Comparison of ENCODE assay signal across 8 mouse cellular contexts in genomic region chr9:70111869-70112286, GRCm38 (mm10). TPM values are rescaled to one million over a fixed set of nuclear protein-coding genes. Genes with fewer than 3 reads are reported as not detected.
DNase-seq lines count a peak whose midpoint lies in the region; ATAC-seq lines count a peak whose summit lies in the region.

No protein-coding gene starts in this region.

- H3K4me2 ChIP-seq in intestine, embryonic 16.5 days (ENCODE audit: low read depth, low read length) = peak overlapping the region; percentile 44
- H3K4me2 ChIP-seq in neural tube, embryonic 11.5 days (ENCODE audit: low read depth) = peak overlapping the region; percentile 49

- no peaks in the 10 kb centered on the region for H3K9me3 ChIP-seq in embryonic facial prominence, embryonic 10.5 days
- no peaks in the 10 kb centered on the region for H3K9me3 ChIP-seq in intestine, embryonic 16.5 days (ENCODE audit: control insufficient read depth, low read length)
- no peaks in the 10 kb centered on the region for H3K9me3 ChIP-seq in neural tube, embryonic 11.5 days (ENCODE audit: control insufficient read depth, low read length)

- ATAC-seq in intestine, embryonic 16.5 days = 0 out of 2 replicates have a peak, but pooled peaks have one; percentile 23
- ATAC-seq in neural tube, embryonic 11.5 days (ENCODE audit: insufficient read depth, low FRiP score, low TSS enrichment) = peak; percentile 48; the same call in 1 of the 2 replicates
- ATAC-seq in erythroid progenitor cell, adult 5-6 weeks (replicated peaks; ENCODE audit: low FRiP score, poor library complexity, severe bottlenecking) = no peak

- H3K4me3 ChIP-seq in embryonic facial prominence, embryonic 10.5 days = peak overlapping the region; percentile 47
- no peak overlapping the region; the same call in 1 of the 2 replicates for H3K4me3 ChIP-seq in intestine, embryonic 16.5 days (ENCODE audit: low read length)
- peak overlapping the region; percentile 18 for H3K4me3 ChIP-seq in neural tube, embryonic 11.5 days (ENCODE audit: low read depth, low read length)

- WGBS in embryonic facial prominence, embryonic 10.5 days = 4% methylated on average over 10 of the region's 10 CpGs
- 11% methylated on average over 9 of the region's 10 CpGs for WGBS in intestine, embryonic 16.5 days
- under 1% methylated on average over 10 of the region's 10 CpGs for WGBS in neural tube, embryonic 11.5 days

- H3K36me3 ChIP-seq in embryonic facial prominence, embryonic 10.5 days (replicated peaks) = no peaks in the 10 kb centered on the region
- no peaks in the 10 kb centered on the region for H3K36me3 ChIP-seq in intestine, embryonic 16.5 days (ENCODE audit: control insufficient read depth, insufficient read depth, low read length)
- H3K36me3 ChIP-seq in neural tube, embryonic 11.5 days (ENCODE audit: control insufficient read depth, insufficient read depth, low read length) = no peaks in the 10 kb centered on the region

- peak; percentile 28 for DNase-seq in layer of hippocampus, adult 9-11 months
- no peak for DNase-seq in layer of hippocampus, postnatal 36 days
- peak; percentile 50 for DNase-seq in embryonic facial prominence, embryonic 10.5 days (ENCODE audit: low spot score)
- peak; percentile 48 for DNase-seq in neural tube, embryonic 11.5 days (ENCODE audit: low spot score)
- no peak for DNase-seq in gastrocnemius, postnatal 4 days (ENCODE audit: low spot score in 2 of 2)
- no peak for DNase-seq in thymus, postnatal 14 days

- H3K4me1 ChIP-seq in embryonic facial prominence, embryonic 10.5 days = peaks cover 16% of the 10 kb centered on the region
- H3K4me1 ChIP-seq in intestine, embryonic 16.5 days (ENCODE audit: control insufficient read depth, insufficient read depth, low read length) = peaks cover 6% of the 10 kb centered on the region; the same call in 1 of the 2 replicates
- H3K4me1 ChIP-seq in neural tube, embryonic 11.5 days (ENCODE audit: control insufficient read depth, insufficient read depth, low read length) = peaks cover 4% of the 10 kb centered on the region

- H3K27ac ChIP-seq in embryonic facial prominence, embryonic 10.5 days (replicated peaks) = peak overlapping the region; percentile 20; the same call in 1 of the 2 replicates
- H3K27ac ChIP-seq in intestine, embryonic 16.5 days (ENCODE audit: low read length) = no peak overlapping the region
- H3K27ac ChIP-seq in neural tube, embryonic 11.5 days (ENCODE audit: low read depth, low read length) = no peak overlapping the region

- no peak overlapping the region for H3K9ac ChIP-seq in intestine, embryonic 16.5 days (ENCODE audit: low read depth, low read length)
- peak overlapping the region; percentile 37; the same call in 1 of the 2 replicates for H3K9ac ChIP-seq in neural tube, embryonic 11.5 days (ENCODE audit: low read length)

- peaks cover 9% of the 10 kb centered on the region; the same call in 1 of the 2 replicates for H3K27me3 ChIP-seq in embryonic facial prominence, embryonic 10.5 days (replicated peaks; ENCODE audit: low read depth, poor library complexity, severe bottlenecking)
- no peaks in the 10 kb centered on the region for H3K27me3 ChIP-seq in intestine, embryonic 16.5 days (replicated peaks; ENCODE audit: control insufficient read depth, insufficient read depth, low read length)
- H3K27me3 ChIP-seq in neural tube, embryonic 11.5 days (ENCODE audit: control insufficient read depth, insufficient read depth, low read length) = no peaks in the 10 kb centered on the region

RNA-seq across cellular contexts. Expression of gene Fam81a, which starts 30.5 kb away (rescaled TPM):
- 10 to 100 TPM; 91.2 to 97.8 TPM for total RNA-seq in layer of hippocampus, postnatal 36 days (2021)
- polyA plus RNA-seq in embryonic facial prominence, embryonic 10.5 days (2016; fragmentation: Nextera tagmentation; extraction: Ambion mirVana) = 1.9 and 2.6 TPM in 2 replicates
- polyA plus RNA-seq in intestine, embryonic 16.5 days (2015; fragmentation: Nextera tagmentation; extraction: Ambion mirVana) = 4.8 and 5.3 TPM in 2 replicates
- 2.3 and 2.4 TPM in 2 replicates for polyA plus RNA-seq in neural tube, embryonic 11.5 days (2014; fragmentation: Nextera tagmentation; extraction: Ambion mirVana)
- 1 to 10 TPM; 4.0 to 4.4 TPM for total RNA-seq in gastrocnemius, postnatal 4 days (2021)
- total RNA-seq in erythroid progenitor cell, adult 5-6 weeks (2015; ENCODE audit: low replicate concordance) = not detected in 2 replicates
- not detected in 2 replicates for total RNA-seq in erythroid progenitor cell, adult 5-6 weeks (2017; ENCODE audit: low replicate concordance)

Comparison
In these comparisons a context has a peak if more than half of its experiments do, and no peak if none do; other contexts are left out.
1. DNase-seq: peak in layer of hippocampus, adult 9-11 months (single experiment), embryonic facial prominence, embryonic 10.5 days (single experiment) and neural tube, embryonic 11.5 days (single experiment); none in layer of hippocampus, postnatal 36 days (0 of 2), gastrocnemius, postnatal 4 days (0 of 2) and thymus, postnatal 14 days (single experiment).
2. RNA of gene Fam81a, which starts 30.5 kb away (total RNA-seq): 91.2 to 97.8 TPM in layer of hippocampus, postnatal 36 days; 4.0 to 4.4 TPM in gastrocnemius, postnatal 4 days and not detected in erythroid progenitor cell, adult 5-6 weeks; every median in the first group is over 10 times any median in the second.